Mouse (Mus musculus) Patski (cell line): ENCODE measurements at regions not wholly inside any gene's neighbourhood (a gene's known extent, or its start where the extent isn't known, plus 50 kb on each side); places are given as distances from the start of the nearest gene placed in this dataset.

Source experiments
- ATAC-seq: fragments of 100-300 bp; one replicate; pipeline ENCODE4 v1.8.0; 2021
- CTCF ChIA-PET: fragments of 350-600 bp; sonication (Branson Sonifier 250); formaldehyde crosslinking; loops from one replicate; lab custom pipeline; 2022; ENCODE audit warnings: inconsistent platforms; lab: Charles Lee
- POLR2A ChIA-PET: fragments of 350-600 bp; sonication (Branson Sonifier 250); formaldehyde crosslinking; loops from one replicate; lab custom pipeline; 2022; ENCODE audit warnings: antibody characterized with exemption, inconsistent platforms; lab: Charles Lee
- DNase-seq: peaks from one replicate; pipeline ENCODE4 v3.0.0-alpha.2; 2011; ENCODE audit warnings: low read depth, low spot score
- H3K27me3 ChIP-seq: fragments of 371-371 bp; one replicate; pipeline ENCODE4 v1.5.1; 2021
- CTCF ChIP-seq: fragments of 100-300 bp; IDR thresholded peaks from one replicate; pipeline ENCODE4 v1.5.1; 2021
- in situ Hi-C: fragments of 300-500 bp; cut with MboI; formaldehyde crosslinking; loops from 3 replicates; pipeline ENCODE4 v1.11.1; 2018; ENCODE audit warnings: low pct_unique_long_range_greater_than_20kb, mixed read lengths

DNA sequence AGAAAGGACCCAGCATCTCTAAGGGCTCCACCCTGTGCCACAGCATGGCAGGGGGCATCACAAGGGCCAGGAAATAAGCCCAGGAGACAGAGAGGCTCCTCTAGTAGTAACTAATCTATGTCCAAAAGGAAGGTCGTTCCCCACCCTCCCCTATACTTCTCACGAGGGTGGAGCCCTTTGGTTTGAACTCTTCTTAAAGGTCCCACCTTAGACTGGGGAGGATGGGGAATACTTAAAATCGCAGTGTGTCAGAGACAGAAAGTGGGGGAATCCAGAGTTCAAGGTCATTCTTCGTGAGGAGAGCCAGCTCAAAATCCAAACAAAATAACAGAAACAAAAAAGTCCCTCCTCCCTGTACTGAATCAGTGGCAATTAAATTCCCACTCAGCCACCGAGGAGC, 50.6 kb upstream of the Med13l start:
- no peaks in the 10 kb centered on the region for H3K27me3 ChIP-seq
- no peak for DNase-seq
- no peak for TF ChIP-seq CTCF
- in situ Hi-C loops = no loop called here
- no peak for ATAC-seq
- ChIA-PET POLR2A (no interaction called here), CTCF (no interaction called here)
